Mouse (Mus musculus): ENCODE measurements around the gene Pwp2. TPM values are rescaled to one million over a fixed set of nuclear protein-coding genes. Genes with fewer than 3 reads are reported as not detected.

Pwp2 gene
- 3.1 and 4.7 TPM in 2 replicates for polyA plus RNA-seq (2012; rRNA removed)

- peak; percentile 52 for TF ChIP-seq POLR2A (IDR thresholded peaks at IDR 0.05; ENCODE audit: low read depth, low read length)
- peak; percentile 5; the same call in 1 of the 2 replicates for TF ChIP-seq CTCF (IDR thresholded peaks at IDR 0.05; ENCODE audit: extremely low read depth, insufficient read length, insufficient replicate concordance, low read depth, low read length)
- Histone ChIP-seq H3K36me3 (ENCODE audit: control insufficient read depth, insufficient read depth, low read length) (peaks cover 46% of the 10 kb centered on the region), H3K27ac (ENCODE audit: insufficient read depth, low read depth, low read length) (peak within 1 kb of the TSS; percentile 36; the same call in 1 of the 2 replicates), H3K4me1 (ENCODE audit: control insufficient read depth, insufficient read depth, insufficient read length, low read length) (peaks cover 5% of the 10 kb centered on the region; the same call in 1 of the 2 replicates), H3K4me3 (ENCODE audit: low read depth, low read length) (peak within 1 kb of the TSS; percentile 76), H3K27me3 (ENCODE audit: control insufficient read depth, insufficient read depth, low read length) (no peaks in the 10 kb centered on the region)
- WGBS: under 1% methylated on average over 47 of the region's 47 CpGs
These were observed at the start of gene Pwp2 for GRCm38 (mm10) chr10:78184531-78185380. Pwp2 (minus strand) TSS chr10:78185149.

DNA sequence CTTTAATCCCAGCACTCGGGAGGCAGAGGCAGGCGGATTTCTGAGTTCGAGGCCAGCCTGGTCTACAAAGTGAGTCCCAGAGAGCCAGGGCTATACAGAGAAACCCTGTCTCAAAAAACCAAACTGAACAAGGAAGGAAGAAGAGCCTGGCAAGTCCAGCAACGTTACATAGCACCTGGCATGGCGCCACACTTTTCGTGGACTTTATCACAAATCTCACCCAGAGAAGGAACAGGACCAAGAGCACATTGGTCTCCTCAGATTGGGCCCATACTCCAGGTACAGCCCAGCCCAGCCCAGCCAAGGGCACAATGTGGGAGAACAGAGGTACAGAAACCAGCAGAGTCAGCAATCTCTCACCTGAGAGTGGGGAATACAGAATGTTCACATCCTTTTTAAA, 48.8 kb upstream of the Pwp2 start:
- peaks cover 18% of the 10 kb centered on the region for H3K36me3 ChIP-seq (ENCODE audit: control insufficient read depth, insufficient read depth, low read length)
- WGBS: 37% methylated on average over 6 of the region's 6 CpGs
- H3K4me3 ChIP-seq (ENCODE audit: low read depth, low read length): no peak overlapping the region
- TF ChIP-seq CTCF (IDR thresholded peaks at IDR 0.05; ENCODE audit: extremely low read depth, insufficient read length, insufficient replicate concordance, low read depth, low read length): no peak
- peak overlapping the region; percentile 88 for H3K27ac ChIP-seq (ENCODE audit: insufficient read depth, low read depth, low read length)
- no peaks in the 10 kb centered on the region for H3K27me3 ChIP-seq (ENCODE audit: control insufficient read depth, insufficient read depth, low read length)
- H3K4me1 ChIP-seq (ENCODE audit: control insufficient read depth, insufficient read depth, insufficient read length, low read length): peaks cover 56% of the 10 kb centered on the region

DNA sequence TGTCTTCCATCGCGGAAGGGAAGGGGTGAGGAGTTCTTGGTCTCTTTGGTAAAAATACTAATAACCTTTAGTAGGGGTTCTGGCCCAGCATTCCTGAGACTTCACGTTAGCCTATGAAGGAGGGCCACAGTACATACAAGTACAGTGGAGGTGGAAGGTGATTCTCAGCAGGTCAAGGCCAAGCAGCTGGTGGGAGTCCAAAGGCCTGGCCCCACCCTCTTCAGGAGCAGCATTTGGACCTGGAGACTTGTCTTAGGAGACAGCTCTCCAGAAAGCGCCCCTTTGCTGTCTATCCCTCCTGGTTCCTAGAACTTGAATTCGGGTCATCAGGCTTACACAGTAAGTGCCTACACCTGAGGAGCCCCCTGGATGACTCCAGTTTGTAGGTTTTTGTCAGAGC, 48.2 kb upstream of the Pwp2 start:
- Histone ChIP-seq H3K27ac (ENCODE audit: insufficient read depth, low read depth, low read length) (peak overlapping the region; percentile 88), H3K27me3 (ENCODE audit: control insufficient read depth, insufficient read depth, low read length) (no peaks in the 10 kb centered on the region), H3K36me3 (ENCODE audit: control insufficient read depth, insufficient read depth, low read length) (peaks cover 15% of the 10 kb centered on the region), H3K4me1 (ENCODE audit: control insufficient read depth, insufficient read depth, insufficient read length, low read length) (peaks cover 57% of the 10 kb centered on the region), H3K4me3 (ENCODE audit: low read depth, low read length) (no peak overlapping the region)
- 57% methylated on average over 5 of the region's 5 CpGs for WGBS
- TF ChIP-seq POLR2A (IDR thresholded peaks at IDR 0.05; ENCODE audit: low read depth, low read length) (no peak), CTCF (IDR thresholded peaks at IDR 0.05; ENCODE audit: extremely low read depth, insufficient read length, insufficient replicate concordance, low read depth, low read length) (no peak)

DNA sequence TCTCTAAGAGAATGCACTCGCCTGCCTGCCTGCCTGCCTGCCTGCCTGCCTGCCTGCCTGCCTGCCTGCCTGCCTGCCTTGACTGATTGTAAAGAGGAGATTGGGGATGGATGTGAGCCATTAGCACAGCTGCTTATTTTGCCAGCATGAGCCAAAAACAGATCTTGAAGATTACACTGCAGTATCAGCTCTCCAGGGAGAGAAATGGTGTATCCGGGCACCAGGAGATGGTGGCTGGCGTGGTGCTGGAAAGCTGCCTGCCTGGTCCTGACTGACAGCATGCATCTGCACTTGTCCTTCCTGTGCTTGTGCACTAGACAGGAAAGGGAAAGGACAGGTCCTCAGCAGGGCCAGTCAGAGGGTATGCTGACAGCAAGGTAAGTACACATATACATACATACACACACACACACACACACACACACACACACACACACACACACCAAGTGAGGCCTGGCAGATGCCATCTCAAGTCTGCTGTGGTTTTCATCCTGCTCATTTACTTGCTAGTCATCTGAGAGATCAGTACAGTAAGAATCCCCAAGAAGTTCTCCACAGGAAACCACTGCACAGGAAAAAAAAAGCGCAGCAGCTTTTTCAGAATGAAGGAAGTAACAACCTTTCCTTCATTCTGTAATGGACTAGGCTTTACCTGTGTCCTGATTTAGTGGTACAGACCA, 47.5 kb upstream of the Pwp2 start:
- Histone ChIP-seq H3K36me3 (ENCODE audit: control insufficient read depth, insufficient read depth, low read length) (peaks cover 15% of the 10 kb centered on the region), H3K27me3 (ENCODE audit: control insufficient read depth, insufficient read depth, low read length) (no peaks in the 10 kb centered on the region), H3K4me3 (ENCODE audit: low read depth, low read length) (no peak overlapping the region), H3K4me1 (ENCODE audit: control insufficient read depth, insufficient read depth, insufficient read length, low read length) (peaks cover 58% of the 10 kb centered on the region), H3K27ac (ENCODE audit: insufficient read depth, low read depth, low read length) (peak overlapping the region; percentile 88)
- 73% methylated on average over 4 of the region's 4 CpGs for whole genome bisulfite sequencing
- TF ChIP-seq POLR2A (IDR thresholded peaks at IDR 0.05; ENCODE audit: low read depth, low read length) (no peak), CTCF (IDR thresholded peaks at IDR 0.05; ENCODE audit: extremely low read depth, insufficient read length, insufficient replicate concordance, low read depth, low read length) (no peak)

GRCm38 (mm10) chr10:78228560-78228928, 43.6 kb upstream of the Pwp2 start:
- Histone ChIP-seq H3K4me1 (ENCODE audit: control insufficient read depth, insufficient read depth, insufficient read length, low read length) (peaks cover 35% of the 10 kb centered on the region), H3K4me3 (ENCODE audit: low read depth, low read length) (no peak overlapping the region), H3K36me3 (ENCODE audit: control insufficient read depth, insufficient read depth, low read length) (peaks cover 34% of the 10 kb centered on the region), H3K27ac (ENCODE audit: insufficient read depth, low read depth, low read length) (peak overlapping the region; percentile 95), H3K27me3 (ENCODE audit: control insufficient read depth, insufficient read depth, low read length) (no peaks in the 10 kb centered on the region)
- TF ChIP-seq POLR2A (IDR thresholded peaks at IDR 0.05; ENCODE audit: low read depth, low read length): no peak
- no peak for TF ChIP-seq CTCF (IDR thresholded peaks at IDR 0.05; ENCODE audit: extremely low read depth, insufficient read length, insufficient replicate concordance, low read depth, low read length)
- WGBS: 29% methylated on average over 5 of the region's 5 CpGs

DNA sequence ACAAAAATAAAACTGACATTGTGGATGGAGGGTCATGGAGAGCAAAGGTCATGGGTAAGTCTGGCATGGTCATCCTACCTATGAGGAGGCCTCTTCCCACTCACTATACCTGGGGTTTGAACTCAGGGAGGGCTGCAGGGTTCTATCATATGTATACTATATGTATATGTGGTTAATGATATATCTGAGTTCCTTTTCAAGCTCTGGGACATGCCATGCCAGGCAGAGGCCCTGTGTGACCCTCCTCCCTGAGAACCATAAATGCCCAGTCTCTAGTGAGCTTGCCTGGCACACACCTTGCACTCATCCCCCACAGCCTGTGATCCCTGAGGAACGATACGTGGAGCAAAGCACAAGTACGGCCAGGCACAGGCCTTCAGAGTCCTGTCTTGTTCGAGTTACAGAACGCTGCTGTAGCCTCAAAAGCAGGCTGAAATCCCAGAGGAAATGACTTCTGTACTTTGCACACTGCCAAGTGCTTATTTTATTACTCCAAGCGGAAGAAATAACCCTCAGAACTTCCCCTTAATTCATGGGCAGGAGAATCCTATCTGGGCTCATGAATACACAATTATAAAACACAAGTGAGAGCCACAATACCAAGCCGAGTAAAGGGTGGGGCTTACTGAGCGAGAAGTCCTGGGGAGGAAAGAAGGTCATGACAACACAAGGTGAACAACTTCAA, 43.1 kb upstream of the Pwp2 start:
- peak overlapping the region; percentile 95 for H3K27ac ChIP-seq (ENCODE audit: insufficient read depth, low read depth, low read length)
- H3K4me1 ChIP-seq (ENCODE audit: control insufficient read depth, insufficient read depth, insufficient read length, low read length): peaks cover 30% of the 10 kb centered on the region
- peaks cover 37% of the 10 kb centered on the region for H3K36me3 ChIP-seq (ENCODE audit: control insufficient read depth, insufficient read depth, low read length)
- H3K4me3 ChIP-seq (ENCODE audit: low read depth, low read length): no peak overlapping the region
- 29% methylated on average over 8 of the region's 8 CpGs for WGBS
- no peaks in the 10 kb centered on the region for H3K27me3 ChIP-seq (ENCODE audit: control insufficient read depth, insufficient read depth, low read length)
- TF ChIP-seq POLR2A (IDR thresholded peaks at IDR 0.05; ENCODE audit: low read depth, low read length): no peak
- no peak for TF ChIP-seq CTCF (IDR thresholded peaks at IDR 0.05; ENCODE audit: extremely low read depth, insufficient read length, insufficient replicate concordance, low read depth, low read length)

All from small intestine, adult 2 months (tissue).